Mouse (Mus musculus) NIH3T3 (cell line): ENCODE measurements around the gene Abcc5.
"Not testable (repeated sequence)": the region's sequence is repeated elsewhere in the genome, so short reads cannot be mapped to it uniquely, and the experiment has no call there.

ENCODE experiments used
- DNase-seq: peaks from one replicate; pipeline ENCODE4 v3.0.0-alpha.2; 2012; ENCODE audit warnings: low read depth

Abcc5 gene

GRCm38 (mm10) chr16:20425855-20426598, at the start of gene Abcc5:
Gene Abcc5, minus strand, starts transcription at chr16:20426394.
- DNase-seq: peak; percentile 95

GRCm38 (mm10) chr16:20475335-20475734, 49.1 kb upstream of the Abcc5 start:
- DNase-seq: no peak

- DNase-seq: no peak
Observed at GRCm38 (mm10) chr16:20474786-20475185, 48.6 kb upstream of the Abcc5 start.

GRCm38 (mm10) chr16:20474211-20474610, 48.0 kb upstream of the Abcc5 start:
- no peak for DNase-seq

GRCm38 (mm10) chr16:20473748-20474147, 47.6 kb upstream of the Abcc5 start:
- DNase-seq: no peak

GRCm38 (mm10) chr16:20471686-20472085, 45.5 kb upstream of the Abcc5 start:
- DNase-seq: no peak

- no peak for DNase-seq
Observed at GRCm38 (mm10) chr16:20470981-20471380, 44.8 kb upstream of the Abcc5 start.

GRCm38 (mm10) chr16:20464725-20465124, 38.5 kb upstream of the Abcc5 start:
- DNase-seq: no peak

- not testable (repeated sequence) for DNase-seq
Observed at GRCm38 (mm10) chr16:20458736-20459135, 32.5 kb upstream of the Abcc5 start.

- DNase-seq: peak; percentile 22
Observed at GRCm38 (mm10) chr16:20456106-20456505, 29.9 kb upstream of the Abcc5 start.

- no peak for DNase-seq
Observed at GRCm38 (mm10) chr16:20454155-20454654, 28.0 kb upstream of the Abcc5 start.

GRCm38 (mm10) chr16:20451774-20452173, 25.6 kb upstream of the Abcc5 start:
- no peak for DNase-seq

- peak; percentile 63 for DNase-seq
Observed at GRCm38 (mm10) chr16:20445871-20446270, 19.7 kb upstream of the Abcc5 start.

GRCm38 (mm10) chr16:20444831-20445388, 18.7 kb upstream of the Abcc5 start:
- peak; percentile 15 for DNase-seq

GRCm38 (mm10) chr16:20442871-20443270, 16.7 kb upstream of the Abcc5 start:
- no peak for DNase-seq

- no peak for DNase-seq
Observed at GRCm38 (mm10) chr16:20438673-20439415, 12.7 kb upstream of the Abcc5 start.

GRCm38 (mm10) chr16:20438046-20438445, 11.9 kb upstream of the Abcc5 start:
- not testable (repeated sequence) for DNase-seq

GRCm38 (mm10) chr16:20436281-20436680, 10.1 kb upstream of the Abcc5 start:
- no peak for DNase-seq

GRCm38 (mm10) chr16:20429328-20429727, 3.1 kb upstream of the Abcc5 start:
- peak; percentile 39 for DNase-seq

- DNase-seq: no peak
Observed at GRCm38 (mm10) chr16:20427566-20427965, 1.4 kb upstream of the Abcc5 start.

- DNase-seq: peak; percentile 29
Observed at GRCm38 (mm10) chr16:20424719-20425650, 1.2 kb downstream of the Abcc5 start.

- no peak for DNase-seq
Observed at GRCm38 (mm10) chr16:20424226-20424663, 1.9 kb downstream of the Abcc5 start.
